Mouse (Mus musculus) embryonic facial prominence, embryonic 10.5 days (tissue): Measurements from ENCODE around the gene Cldn4. TPM values are rescaled to one million over a fixed set of nuclear protein-coding genes. Genes with fewer than 3 reads are reported as not detected.

Source experiments
- DNase-seq: peaks from one replicate; pipeline ENCODE4 v3.0.0-alpha.2; 2017; ENCODE audit warnings: low spot score
- H3K27ac ChIP-seq: fragments of 300-500 bp; sonication (generic); replicated peaks from 2 replicates; pipeline ENCODE4 v1.5.1; 2016; ENCODE audit warnings: mild to moderate bottlenecking
- H3K27me3 ChIP-seq: fragments of 300-500 bp; sonication (generic); replicated peaks from 2 replicates; pipeline ENCODE4 v1.6.1; 2016; ENCODE audit warnings: low read depth, mild to moderate bottlenecking; ENCODE audit not compliant: poor library complexity, severe bottlenecking
- H3K36me3 ChIP-seq: fragments of 300-500 bp; sonication (generic); replicated peaks from 2 replicates; pipeline ENCODE4 v1.6.1; 2016; ENCODE audit warnings: mild to moderate bottlenecking, moderate library complexity
- H3K4me1 ChIP-seq: fragments of 300-500 bp; sonication (generic); 2 replicates; pipeline ENCODE4 v1.6.1; 2016
- H3K4me3 ChIP-seq: fragments of 300-500 bp; sonication (generic); 2 replicates; pipeline ENCODE4 v1.5.1; 2016; ENCODE audit warnings: mild to moderate bottlenecking, moderate library complexity
- H3K9me3 ChIP-seq: fragments of 300-500 bp; sonication (generic); 2 replicates; pipeline ENCODE4 v1.6.1; 2016; ENCODE audit warnings: mild to moderate bottlenecking
- WGBS: fragments of 180-500 bp; shearing (Covaris S2); methylation state at CpG from one replicate; pipeline ENCODE4 v1.1.7; 2016; 5-methylcytosine and 5-hydroxymethylcytosine counted together
- polyA plus RNA-seq: library from polyadenylated mRNA; unstranded; fragments of >200 nt; fragmentation: Nextera tagmentation; extraction: Ambion mirVana; gene quantifications from 2 replicates; pipeline ENCODE4 v1.2.1, GENCODE M21; 2016

Cldn4 gene
- polyA plus RNA-seq, 1 experiment from 2014 or later = 17.5 TPM

DNA sequence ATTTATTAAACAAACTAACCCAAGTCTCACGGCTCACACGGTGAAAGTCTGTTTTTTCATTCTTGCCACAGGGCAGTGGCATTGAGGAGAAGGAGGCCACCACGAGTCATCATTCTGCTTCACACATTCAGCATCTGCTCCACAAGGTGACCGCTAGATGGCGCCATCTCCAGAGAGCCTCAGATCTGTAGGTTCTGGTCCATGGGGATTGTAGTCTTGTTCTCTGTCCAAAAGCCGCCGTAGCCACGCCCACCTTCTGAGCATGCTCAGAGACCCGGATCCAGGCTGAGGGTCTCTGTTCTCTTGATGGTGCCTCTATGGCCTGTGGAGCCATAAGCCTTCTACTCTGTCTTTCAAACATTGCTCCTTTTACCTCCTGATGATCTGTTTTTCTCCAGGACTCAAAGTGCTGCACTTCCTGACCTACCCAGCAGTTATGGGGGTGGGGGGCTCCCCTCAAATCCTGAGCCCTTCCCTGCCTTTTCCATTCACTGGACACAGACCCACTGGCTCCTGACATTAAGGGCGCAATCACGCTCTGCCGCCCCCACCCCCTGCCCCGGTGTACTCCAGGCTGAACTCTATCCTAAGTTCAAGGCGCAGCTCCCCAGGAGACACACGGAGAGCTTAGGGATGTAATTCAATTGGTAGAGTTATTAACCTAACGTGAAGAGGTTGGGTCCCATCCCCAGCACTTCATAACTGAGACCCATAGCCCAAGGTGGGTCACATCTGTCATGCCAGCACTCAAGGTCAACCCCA is 28.5 kb downstream of the Cldn4 start:
- peak; percentile 63 for DNase-seq
- no peaks in the 10 kb centered on the region for H3K4me1 ChIP-seq
- WGBS = 48% methylated on average over 16 of the region's 16 CpGs

DNA sequence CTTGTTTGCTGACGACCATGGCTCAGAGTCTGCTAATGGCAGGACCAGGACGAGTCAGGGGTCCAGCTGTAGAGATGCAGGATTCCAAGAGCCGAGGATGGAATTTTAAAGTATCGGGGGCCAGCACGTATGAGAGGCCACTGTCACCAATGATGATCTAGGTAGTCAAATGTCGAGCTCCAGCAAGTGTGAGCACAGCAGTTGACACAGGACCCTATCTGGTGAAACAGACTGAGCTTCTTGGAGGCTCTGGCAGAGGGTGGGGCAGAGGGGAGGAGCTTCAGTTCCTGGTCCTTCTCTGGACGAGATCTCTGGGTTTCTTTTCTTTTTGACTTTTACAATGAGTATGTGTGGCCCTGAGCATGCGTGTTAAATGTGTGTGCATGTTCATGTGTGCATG is 31.4 kb downstream of the Cldn4 start, which contains the start of gene Cldn13:
Gene Cldn13 (minus strand): TSS at position 216 of the 400 bp plus-strand sequence.
- peak within 1 kb of the TSS; percentile 23; the same call in 1 of the 2 replicates for H3K4me3 ChIP-seq

More for the DNA sequence above, 28.5 kb downstream of the Cldn4 start:
- H3K4me3 ChIP-seq = no peak overlapping the region
- no peaks in the 10 kb centered on the region for H3K27me3 ChIP-seq
- no peaks in the 10 kb centered on the region for H3K36me3 ChIP-seq
- no peaks in the 10 kb centered on the region for H3K9me3 ChIP-seq
- no peak overlapping the region for H3K27ac ChIP-seq

DNA sequence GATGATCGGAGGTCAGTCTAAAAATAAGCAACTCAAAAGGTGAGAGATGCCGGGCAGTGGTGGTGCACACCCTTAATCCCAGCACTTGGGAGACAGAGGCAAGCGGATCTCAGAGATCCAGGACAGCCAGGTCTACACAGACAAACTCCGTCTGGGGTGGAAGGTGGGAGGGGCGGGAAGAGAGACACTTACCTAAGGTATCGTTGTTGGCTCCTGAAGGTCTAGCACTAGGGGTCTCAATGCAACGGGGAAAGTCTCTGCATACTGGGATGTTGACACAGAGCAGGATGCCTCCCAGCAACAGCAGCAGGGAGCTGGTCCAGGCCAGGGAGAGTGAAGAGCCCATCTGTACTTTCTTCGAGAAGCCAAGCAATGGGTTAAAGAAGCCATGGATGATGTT is 32.2 kb downstream of the Cldn4 start:
- H3K9me3 ChIP-seq = no peaks in the 10 kb centered on the region
- H3K36me3 ChIP-seq = no peaks in the 10 kb centered on the region
- H3K27me3 ChIP-seq = no peaks in the 10 kb centered on the region
- no peaks in the 10 kb centered on the region for H3K4me1 ChIP-seq
- H3K27ac ChIP-seq = peak overlapping the region; percentile 48
- H3K4me3 ChIP-seq = peak overlapping the region; percentile 23; the same call in 1 of the 2 replicates
- 83% methylated on average over 8 of the region's 8 CpGs for WGBS
- DNase-seq = no peak

More for the DNA sequence above, 31.4 kb downstream of the Cldn4 start, which contains the start of gene Cldn13:
- H3K36me3 ChIP-seq = no peaks in the 10 kb centered on the region
- peak within 1 kb of the TSS; percentile 48 for H3K27ac ChIP-seq
- DNase-seq = no peak
- H3K4me1 ChIP-seq = no peaks in the 10 kb centered on the region
- no peaks in the 10 kb centered on the region for H3K27me3 ChIP-seq
- 83% methylated on average over 8 of the region's 8 CpGs for WGBS
- H3K9me3 ChIP-seq = no peaks in the 10 kb centered on the region

DNA sequence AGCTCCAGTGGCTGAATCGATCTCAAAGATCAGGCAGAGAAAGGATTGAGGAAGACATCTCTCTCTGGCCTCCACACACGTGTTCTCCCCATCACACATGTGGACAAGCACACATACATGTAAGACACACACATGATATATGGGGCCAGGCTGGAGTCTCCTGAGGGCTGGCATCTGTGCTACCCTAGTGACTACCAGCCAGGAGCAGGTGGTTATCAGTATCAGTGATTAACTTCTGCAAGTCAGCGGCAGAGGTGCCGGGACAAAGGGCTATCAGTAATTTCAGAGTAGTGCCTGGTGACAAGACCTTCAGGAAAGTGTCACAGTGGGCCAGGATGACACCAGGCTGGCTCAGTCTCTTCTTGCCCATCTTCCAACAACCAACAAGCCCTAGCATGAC is 33.0 kb downstream of the Cldn4 start:
- Histone ChIP-seq H3K9me3 (no peaks in the 10 kb centered on the region), H3K27me3 (no peaks in the 10 kb centered on the region), H3K4me1 (no peaks in the 10 kb centered on the region), H3K36me3 (no peaks in the 10 kb centered on the region), H3K4me3 (no peak overlapping the region), H3K27ac (no peak overlapping the region)
- DNase-seq = no peak
- 89% methylated on average over 4 of the region's 4 CpGs for WGBS

DNA sequence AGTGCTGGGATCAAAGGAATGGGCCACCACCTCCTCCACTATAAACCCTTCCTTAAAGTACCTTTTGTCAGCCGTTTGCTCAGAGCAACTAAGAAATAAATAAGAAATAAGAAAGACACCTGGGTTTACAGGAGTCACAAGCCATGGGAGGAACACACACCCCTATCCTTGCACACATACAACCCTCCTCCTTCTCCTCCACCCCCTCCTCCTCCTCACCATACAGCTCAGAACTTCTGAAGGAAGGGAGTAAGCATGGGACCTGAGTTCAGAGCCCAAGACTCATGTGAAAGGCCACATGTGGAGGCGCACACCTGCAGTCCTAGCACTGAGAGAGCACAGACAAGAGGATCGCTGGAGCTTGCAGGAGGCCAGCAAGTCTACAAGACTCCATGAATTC is 33.4 kb downstream of the Cldn4 start:
- WGBS = 81% methylated on average over 3 of the region's 3 CpGs
- no peaks in the 10 kb centered on the region for H3K27me3 ChIP-seq
- H3K4me1 ChIP-seq = no peaks in the 10 kb centered on the region
- no peaks in the 10 kb centered on the region for H3K36me3 ChIP-seq
- no peaks in the 10 kb centered on the region for H3K9me3 ChIP-seq
- H3K27ac ChIP-seq = no peak overlapping the region
- DNase-seq = no peak
- no peak overlapping the region for H3K4me3 ChIP-seq

DNA sequence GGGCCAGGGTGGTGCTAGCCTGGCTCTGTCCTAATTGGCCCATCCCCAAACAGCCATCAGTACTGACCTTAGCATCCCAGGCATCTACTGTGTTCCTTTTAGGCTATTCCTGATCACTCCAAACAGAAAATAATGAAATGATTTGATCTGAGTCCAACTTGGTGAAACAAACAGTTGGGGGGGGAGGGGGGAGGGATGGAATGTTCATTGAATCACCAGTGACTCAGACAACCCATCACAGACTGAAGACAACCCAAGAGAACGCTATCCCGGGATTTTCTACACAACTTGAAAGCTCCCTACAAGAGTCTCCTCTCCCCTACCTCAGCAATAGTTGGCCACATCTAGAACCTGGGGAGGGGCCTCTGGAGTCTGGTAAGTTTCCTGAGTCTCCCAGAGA is 34.8 kb downstream of the Cldn4 start:
- peaks cover 5% of the 10 kb centered on the region; the same call in 1 of the 2 replicates for H3K4me1 ChIP-seq
- no peak for DNase-seq
- H3K4me3 ChIP-seq = no peak overlapping the region
- H3K27ac ChIP-seq = no peak overlapping the region
- no peaks in the 10 kb centered on the region for H3K9me3 ChIP-seq
- H3K36me3 ChIP-seq = no peaks in the 10 kb centered on the region
- 88% methylated on average over 2 of the region's 2 CpGs for WGBS
- no peaks in the 10 kb centered on the region for H3K27me3 ChIP-seq

DNA sequence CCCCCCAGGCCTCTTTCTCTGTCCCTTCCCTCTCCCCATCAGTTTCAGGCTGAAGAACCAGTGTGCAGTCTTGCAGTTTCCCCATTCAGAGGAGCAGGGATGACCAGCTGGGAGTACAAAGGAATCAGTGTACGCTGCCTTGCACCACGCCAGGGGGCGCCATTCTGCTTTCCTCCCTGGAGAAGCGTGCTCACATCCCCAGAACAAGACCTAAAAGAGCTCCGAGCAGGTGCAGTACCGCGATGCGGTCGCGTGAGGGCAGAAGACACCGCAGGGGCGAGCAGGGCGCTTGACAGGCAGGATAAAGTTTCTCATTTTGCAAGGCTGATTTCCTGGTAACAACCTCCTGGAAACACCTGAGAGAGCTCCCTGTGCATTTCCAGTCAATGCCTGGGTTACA is 39.6 kb downstream of the Cldn4 start:
- under 1% methylated on average over 13 of the region's 13 CpGs for WGBS
- DNase-seq = peak; percentile 95
- Histone ChIP-seq H3K27ac (peak overlapping the region; percentile 66), H3K27me3 (0 out of 2 replicates have a peak, but pooled peaks cover 4% of the 10 kb centered on the region), H3K4me3 (no peak overlapping the region), H3K9me3 (no peaks in the 10 kb centered on the region), H3K36me3 (no peaks in the 10 kb centered on the region), H3K4me1 (peaks cover 5% of the 10 kb centered on the region; the same call in 1 of the 2 replicates)

DNA sequence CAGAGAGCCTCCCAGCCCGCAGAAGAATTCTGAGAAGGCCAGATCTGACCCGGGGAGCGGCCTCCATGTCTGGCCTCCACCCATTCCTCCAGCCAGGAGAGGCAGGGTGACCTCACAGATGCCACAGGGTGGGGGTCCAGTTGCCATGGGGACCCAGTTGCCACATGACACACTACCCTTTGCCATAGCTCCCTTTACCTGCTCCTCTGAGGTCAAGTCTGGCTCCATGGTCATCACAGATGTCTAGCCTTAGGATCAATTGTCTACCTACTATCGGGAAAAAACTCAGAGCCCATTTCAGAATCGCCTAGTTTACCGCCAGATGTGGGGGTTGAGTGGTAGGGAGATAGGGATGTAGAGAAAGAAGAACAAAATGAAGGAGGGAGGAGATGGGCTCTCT is 40.1 kb downstream of the Cldn4 start, which contains the start of gene Tmem270:
Gene Tmem270 (minus strand): TSS at position 101 of the 400 bp plus-strand sequence.
- Histone ChIP-seq H3K27me3 (0 out of 2 replicates have a peak, but pooled peaks cover 4% of the 10 kb centered on the region), H3K4me3 (no peak within 1 kb of the TSS), H3K36me3 (no peaks in the 10 kb centered on the region), H3K9me3 (no peaks in the 10 kb centered on the region), H3K4me1 (peaks cover 6% of the 10 kb centered on the region; the same call in 1 of the 2 replicates), H3K27ac (peak within 1 kb of the TSS; percentile 66)
- no peak for DNase-seq
- 79% methylated on average over 6 of the region's 6 CpGs for WGBS

DNA sequence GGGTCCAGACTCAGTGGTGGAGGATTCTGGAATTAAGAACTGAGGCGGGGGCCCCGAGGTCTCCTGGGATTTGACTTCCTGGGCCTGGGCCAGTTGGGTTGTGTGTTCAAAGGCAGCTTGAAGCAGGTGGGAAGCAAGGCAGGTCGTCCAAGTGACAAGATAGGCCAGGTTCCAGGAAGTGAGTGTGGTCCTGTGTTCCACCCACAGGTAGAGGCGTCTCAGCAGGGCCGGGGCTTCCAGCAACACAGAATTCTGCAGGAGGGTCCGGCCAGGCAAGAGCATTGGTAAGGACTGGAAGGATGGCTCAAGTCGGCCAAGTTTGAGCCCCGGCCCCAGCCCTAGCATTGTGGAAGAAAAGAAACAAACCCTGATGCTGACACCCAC is 45.1 kb downstream of the Cldn4 start:
- Histone ChIP-seq H3K4me3 (no peak overlapping the region), H3K27ac (no peak overlapping the region), H3K27me3 (peaks cover 8% of the 10 kb centered on the region; the same call in 1 of the 2 replicates), H3K4me1 (peaks cover 29% of the 10 kb centered on the region), H3K9me3 (no peaks in the 10 kb centered on the region), H3K36me3 (no peaks in the 10 kb centered on the region)
- 73% methylated on average over 8 of the region's 8 CpGs for WGBS
- DNase-seq = no peak

DNA sequence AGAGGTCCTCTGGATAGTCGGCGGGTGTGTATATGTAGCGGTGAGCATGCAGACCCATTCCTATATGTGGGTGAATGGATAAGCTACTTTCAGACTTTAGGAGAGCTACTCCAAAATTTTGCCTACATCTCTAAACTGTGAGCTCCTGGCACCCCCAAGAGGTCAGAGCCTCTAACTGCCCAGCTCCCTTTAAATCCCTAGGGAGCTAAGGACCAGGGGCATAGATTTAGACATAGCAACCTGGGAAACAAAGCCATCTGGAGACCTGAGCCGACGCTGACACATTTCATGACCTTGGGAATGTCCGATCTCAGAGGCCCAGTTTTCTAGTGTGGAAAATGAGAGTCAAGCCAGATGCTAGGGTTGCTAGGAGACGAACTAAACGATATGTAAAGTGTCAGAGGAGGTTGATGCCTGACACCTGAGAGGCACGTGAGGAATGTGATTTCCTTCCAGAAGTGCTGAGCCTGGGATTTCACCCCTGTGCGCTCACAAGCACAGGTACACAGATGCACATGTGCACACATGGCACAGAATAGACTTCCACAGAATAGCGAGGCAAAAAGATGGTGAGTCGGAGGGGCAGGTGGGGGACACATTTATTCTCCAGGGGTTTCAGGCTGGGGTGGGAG is 45.6 kb downstream of the Cldn4 start:
- DNase-seq = peak; percentile 60
- H3K27me3 ChIP-seq = peaks cover 8% of the 10 kb centered on the region; the same call in 1 of the 2 replicates
- WGBS = 46% methylated on average over 12 of the region's 12 CpGs
- H3K4me3 ChIP-seq = no peak overlapping the region
- no peak overlapping the region for H3K27ac ChIP-seq
- no peaks in the 10 kb centered on the region for H3K36me3 ChIP-seq
- H3K9me3 ChIP-seq = no peaks in the 10 kb centered on the region
- peaks cover 31% of the 10 kb centered on the region for H3K4me1 ChIP-seq

DNA sequence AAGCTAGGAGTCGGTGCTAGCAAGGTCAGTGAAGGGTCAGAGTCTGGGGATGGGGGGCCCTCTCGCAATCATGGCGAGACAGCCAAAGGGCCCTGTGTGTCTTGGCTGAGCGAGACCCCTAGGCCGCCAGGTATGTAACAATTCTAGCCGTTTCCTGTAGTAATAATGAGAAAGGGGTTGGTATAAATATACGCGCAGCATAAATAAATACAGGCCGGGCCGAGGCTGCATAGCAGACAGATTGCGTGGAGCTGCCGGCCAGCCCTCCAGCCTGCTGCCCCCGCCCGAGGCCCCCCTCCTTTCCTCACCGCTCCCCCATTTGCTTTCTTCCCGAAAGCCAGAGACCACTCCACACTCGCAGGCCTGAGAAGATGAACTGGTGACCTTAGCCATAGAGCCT is 49.1 kb downstream of the Cldn4 start:
- WGBS = 69% methylated on average over 17 of the region's 17 CpGs
- Histone ChIP-seq H3K27me3 (peaks cover 8% of the 10 kb centered on the region; the same call in 1 of the 2 replicates), H3K4me3 (no peak overlapping the region), H3K36me3 (no peaks in the 10 kb centered on the region), H3K27ac (peak overlapping the region; percentile 49), H3K9me3 (no peaks in the 10 kb centered on the region), H3K4me1 (peaks cover 46% of the 10 kb centered on the region)
- DNase-seq = peak; percentile 28

DNA sequence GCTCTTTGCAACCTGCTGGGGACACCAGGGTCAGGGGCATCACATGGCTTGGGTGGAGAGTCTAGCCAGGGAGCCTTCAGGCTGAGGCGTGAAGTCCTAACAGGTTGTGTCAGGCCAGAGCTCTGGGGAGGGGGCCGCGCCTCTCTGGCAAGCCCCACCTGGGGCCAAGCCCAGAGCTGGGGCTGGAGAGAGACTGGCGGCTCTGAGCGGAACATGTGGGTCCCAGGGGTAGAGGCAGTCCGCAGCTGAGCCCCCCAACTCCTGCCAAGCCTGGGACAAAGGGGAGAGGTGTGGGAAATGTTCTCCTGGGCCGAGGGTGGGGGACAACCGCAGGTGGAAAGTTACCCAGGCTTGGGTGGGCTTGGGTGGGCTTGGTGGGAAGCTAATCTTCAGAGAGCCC is 49.8 kb downstream of the Cldn4 start:
- Histone ChIP-seq H3K27me3 (peaks cover 4% of the 10 kb centered on the region; the same call in 1 of the 2 replicates), H3K4me3 (no peak overlapping the region), H3K9me3 (no peaks in the 10 kb centered on the region), H3K27ac (peak overlapping the region; percentile 49), H3K4me1 (peaks cover 46% of the 10 kb centered on the region), H3K36me3 (no peaks in the 10 kb centered on the region)
- 82% methylated on average over 8 of the region's 8 CpGs for WGBS
- DNase-seq = no peak
